Mouse (Mus musculus) liver, adult 2 months (tissue): ENCODE measurements around the gene Plxnb1.

Source experiments
- CTCF ChIP-seq: fragments of 200-500 bp; IDR thresholded peaks from 2 replicates; pipeline ENCODE4 v1.5.1; 2011; ENCODE audit warnings: low read depth, low read length, control low read depth
- POLR2A ChIP-seq: fragments of 200-500 bp; IDR thresholded peaks from 2 replicates; pipeline ENCODE4 v1.6.1; 2011; ENCODE audit warnings: low read length, control low read depth; ENCODE audit not compliant: insufficient read depth; ENCODE audit errors: extremely low read depth

DNA sequence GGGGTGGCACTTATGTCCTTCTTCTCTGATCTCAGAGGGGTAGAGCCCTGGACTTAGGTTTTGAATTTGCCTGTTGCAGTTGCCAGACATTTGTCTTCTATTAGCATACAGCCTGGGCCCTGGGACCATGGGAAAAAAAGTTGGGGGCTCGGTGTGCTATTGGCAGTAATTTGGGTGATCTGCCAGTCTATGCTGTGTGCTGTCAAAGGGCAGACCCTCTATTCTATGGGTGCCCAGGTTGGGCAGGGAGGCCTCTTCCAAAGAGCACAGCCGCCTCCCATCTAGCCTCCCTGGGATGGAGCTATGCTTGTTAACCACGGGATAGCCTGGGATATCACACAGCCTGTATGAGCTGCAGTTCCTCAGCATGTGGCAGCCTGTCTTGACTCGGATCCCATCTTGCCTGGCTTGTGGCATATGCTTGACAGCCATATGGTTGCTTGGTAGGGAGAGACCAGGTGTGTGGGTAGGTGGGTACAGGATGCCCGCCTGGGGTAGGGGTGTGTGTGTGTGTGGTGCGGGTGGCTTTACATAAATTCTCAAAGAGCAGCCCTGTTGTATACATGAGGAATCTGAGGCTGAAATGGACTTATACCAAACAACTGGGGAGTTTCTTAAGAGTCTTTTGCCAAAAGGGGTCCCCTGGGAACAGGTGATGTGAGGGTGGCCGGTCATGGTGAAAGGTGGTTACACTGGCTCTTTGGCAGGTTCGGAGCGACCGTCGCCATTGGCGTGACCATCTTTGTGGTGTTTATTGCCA is 39.7 kb upstream of the Plxnb1 start:
- TF ChIP-seq POLR2A = no peak
- no peak for TF ChIP-seq CTCF
